Mouse (Mus musculus) liver, postnatal 0 days (tissue): ENCODE data around the gene Gkn3.

Experiments used
- CTCF ChIP-seq: sonication (generic); IDR thresholded peaks from 2 replicates; pipeline ENCODE4 v1.5.1; 2016; ENCODE audit warnings: antibody characterized with exemption, low read depth
- EP300 ChIP-seq: IDR thresholded peaks from 2 replicates; pipeline ENCODE4 v1.6.1; 2016; ENCODE audit warnings: antibody characterized with exemption, low read depth, mild to moderate bottlenecking

GRCm38 (mm10) chr6:87436745-87437144 lies 48.0 kb upstream of the Gkn3 start:
- TF ChIP-seq CTCF, result no peak
- no peak for TF ChIP-seq EP300
